Mouse (Mus musculus): Measurements from ENCODE around the gene Slc16a7.

DNA sequence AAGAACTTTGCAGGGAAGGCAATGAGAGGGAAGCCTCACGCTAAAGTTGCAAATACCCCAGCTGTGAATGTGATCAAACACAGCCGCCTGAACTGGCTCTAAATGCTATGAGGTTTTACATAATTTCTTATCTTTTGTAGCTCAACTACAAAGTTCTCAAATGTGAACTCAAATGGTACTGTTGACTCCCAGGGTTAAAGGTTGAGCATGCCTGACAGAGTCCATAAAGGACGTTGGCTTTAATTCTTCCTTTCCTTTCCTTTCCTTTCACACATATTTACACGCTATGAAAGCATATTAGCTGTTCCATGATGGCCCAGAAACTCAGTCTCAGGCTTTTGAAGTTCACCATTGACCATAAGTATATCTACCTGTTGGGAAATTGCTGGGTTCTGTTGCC, 42.9 kb downstream of the Slc16a7 start:
- TF ChIP-seq CTCF (IDR thresholded peaks at IDR 0.05; ENCODE audit: extremely low read depth, insufficient read length, insufficient replicate concordance, low read depth, low read length), result no peak
- TF ChIP-seq POLR2A (IDR thresholded peaks at IDR 0.05; ENCODE audit: low read depth, low read length), result no peak
